Mouse (Mus musculus) embryonic fibroblast, embryonic 13.5 days (primary cell): ENCODE data around the gene Muc13.

ENCODE experiments used
- CTCF ChIP-seq: IDR thresholded peaks from 2 replicates; pipeline ENCODE4 v1.5.1; 2011; ENCODE audit warnings: mild to moderate bottlenecking, control low read depth, low read length, moderate library complexity, borderline replicate concordance; ENCODE audit not compliant: insufficient read depth
- POLR2A ChIP-seq: IDR thresholded peaks from 2 replicates; pipeline ENCODE4 v1.6.1; 2011; ENCODE audit warnings: low read depth, mild to moderate bottlenecking, control low read depth, low read length, moderate library complexity

DNA sequence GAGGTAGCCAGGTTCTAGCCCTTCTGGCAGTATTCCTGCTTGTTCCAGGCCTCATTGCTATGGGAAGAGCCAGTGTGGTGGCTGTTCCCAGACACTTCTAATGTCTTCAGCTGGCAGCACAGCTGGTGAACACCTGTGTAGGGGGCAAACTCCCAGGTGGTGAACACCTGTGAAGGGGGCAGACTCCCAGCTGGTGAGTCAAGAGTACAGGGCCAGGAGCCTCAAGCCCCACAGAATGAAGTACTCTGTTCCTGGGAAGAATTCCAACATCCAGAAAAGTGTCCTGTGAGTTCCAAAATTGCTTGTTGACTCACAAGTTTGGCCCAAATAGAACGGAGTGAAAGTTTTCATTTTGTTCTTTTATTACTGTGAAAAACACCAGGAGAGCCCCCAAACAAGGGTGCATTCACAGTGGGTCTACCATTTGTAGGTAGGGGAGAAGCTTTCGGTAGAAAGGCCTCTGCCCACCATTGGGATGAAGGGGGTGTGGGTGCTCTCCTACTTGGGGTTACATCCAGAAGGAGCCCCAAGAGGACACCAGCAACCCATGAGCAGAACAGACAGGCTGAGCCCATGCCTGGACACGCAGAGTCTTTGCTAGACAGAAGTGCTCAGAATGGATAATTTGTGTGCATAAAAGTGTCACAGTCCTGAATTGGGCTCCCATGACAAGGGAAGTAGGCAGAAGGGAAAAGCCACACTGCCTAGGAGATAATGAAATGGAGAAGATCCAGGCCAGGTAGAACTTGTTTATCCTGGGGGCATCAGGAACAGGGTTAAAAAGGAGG is 25.2 kb upstream of the Muc13 start:
- TF ChIP-seq CTCF (no peak), POLR2A (no peak)
